Mouse (Mus musculus): ENCODE measurements at regions not wholly inside any gene's neighbourhood (a gene's known extent, or its start where the extent isn't known, plus 50 kb on each side); places are given as distances from the start of the nearest gene placed in this dataset.

DNA sequence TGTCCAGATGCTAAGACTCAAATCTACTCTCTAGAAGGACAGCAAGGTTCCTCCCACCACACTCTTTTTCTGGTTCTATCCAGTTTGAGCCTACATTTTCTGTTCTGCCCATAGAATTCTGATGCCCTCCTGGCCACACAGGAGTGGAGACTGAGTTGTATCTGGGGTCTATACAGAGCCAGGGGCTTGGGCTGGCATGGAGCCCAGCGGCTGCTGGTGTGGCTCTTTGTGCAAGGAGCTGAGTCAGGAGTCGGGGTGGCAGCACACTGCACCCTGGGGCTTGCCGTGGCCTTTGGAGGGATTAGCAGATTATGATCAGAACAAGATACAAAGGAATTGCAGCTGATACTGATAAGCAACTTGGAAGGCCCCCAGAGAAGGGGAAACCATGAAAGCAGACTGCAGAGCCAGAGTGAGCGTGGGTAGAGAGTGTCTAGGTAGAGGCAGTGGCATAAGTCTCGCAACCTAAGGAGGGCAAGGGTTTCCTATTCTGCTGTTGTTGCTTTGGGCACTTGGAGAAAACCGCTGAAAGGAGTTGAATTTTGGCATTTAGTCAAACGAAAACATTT is 348.5 kb downstream of the Pik3r1 start:
- H3K4me2 ChIP-seq (replicated peaks; ENCODE audit: low read depth), result no peak overlapping the region
- H3K27ac ChIP-seq (ENCODE audit: low read depth, low read length), result no peak overlapping the region
- no peaks in the 10 kb centered on the region for H3K9me3 ChIP-seq (ENCODE audit: control insufficient read depth)
- no peaks in the 10 kb centered on the region for H3K4me1 ChIP-seq (replicated peaks; ENCODE audit: control insufficient read depth, insufficient read depth, low read length)
- H3K36me3 ChIP-seq (ENCODE audit: control insufficient read depth, insufficient read depth), result no peaks in the 10 kb centered on the region
- no peak overlapping the region for H3K9ac ChIP-seq (ENCODE audit: low read depth, low read length)
- no peaks in the 10 kb centered on the region for H3K27me3 ChIP-seq (replicated peaks; ENCODE audit: control insufficient read depth, insufficient read depth, low read length)
- no peak for ATAC-seq
- no peak for TF ChIP-seq CTCF (IDR thresholded peaks at IDR 0.05; ENCODE audit: low read depth)
- 82% methylated on average over 7 of the region's 7 CpGs for WGBS
- no peak overlapping the region for H3K4me3 ChIP-seq (ENCODE audit: low read depth, low read length)

GRCm38 (mm10) chr13:101418272-101418671 is 349.7 kb downstream of the Pik3r1 start:
- no peaks in the 10 kb centered on the region for H3K9me3 ChIP-seq (ENCODE audit: control insufficient read depth)
- ATAC-seq, result no peak
- no peaks in the 10 kb centered on the region for H3K27me3 ChIP-seq (replicated peaks; ENCODE audit: control insufficient read depth, insufficient read depth, low read length)
- H3K4me2 ChIP-seq (replicated peaks; ENCODE audit: low read depth), result no peak overlapping the region
- H3K4me3 ChIP-seq (ENCODE audit: low read depth, low read length), result no peak overlapping the region
- no peak overlapping the region for H3K9ac ChIP-seq (ENCODE audit: low read depth, low read length)
- no peak for TF ChIP-seq CTCF (IDR thresholded peaks at IDR 0.05; ENCODE audit: low read depth)
- H3K27ac ChIP-seq (ENCODE audit: low read depth, low read length), result no peak overlapping the region
- WGBS, result 85% methylated on average over 6 of the region's 6 CpGs
- no peaks in the 10 kb centered on the region for H3K36me3 ChIP-seq (ENCODE audit: control insufficient read depth, insufficient read depth)
- no peaks in the 10 kb centered on the region for H3K4me1 ChIP-seq (replicated peaks; ENCODE audit: control insufficient read depth, insufficient read depth, low read length)

DNA sequence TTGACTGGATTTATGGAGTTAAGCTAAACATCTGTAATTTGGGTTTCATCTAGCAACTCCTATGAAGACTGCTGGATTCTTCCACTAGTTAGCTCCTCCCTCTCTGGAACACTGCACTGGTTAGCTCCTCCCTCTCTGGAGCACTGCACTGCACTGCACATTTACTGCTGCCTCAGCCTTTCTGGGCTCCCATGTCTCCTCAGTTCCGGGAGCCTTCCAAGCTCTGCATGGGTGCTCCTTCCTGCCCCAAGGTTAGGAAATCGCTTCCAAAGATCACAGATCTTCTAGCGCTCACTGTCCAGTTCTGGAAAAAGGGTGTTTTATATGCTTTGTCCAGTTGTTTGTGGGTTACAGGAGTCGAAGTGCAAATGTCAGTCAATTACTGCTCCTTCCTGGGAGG is 359.1 kb downstream of the Pik3r1 start:
- H3K4me1 ChIP-seq (replicated peaks; ENCODE audit: control insufficient read depth, insufficient read depth, low read length), result no peaks in the 10 kb centered on the region
- no peaks in the 10 kb centered on the region for H3K36me3 ChIP-seq (ENCODE audit: control insufficient read depth, insufficient read depth)
- no peak overlapping the region for H3K27ac ChIP-seq (ENCODE audit: low read depth, low read length)
- H3K4me2 ChIP-seq (replicated peaks; ENCODE audit: low read depth), result no peak overlapping the region
- TF ChIP-seq CTCF (IDR thresholded peaks at IDR 0.05; ENCODE audit: low read depth), result no peak
- WGBS, result 83% methylated on average over 4 of the region's 4 CpGs
- H3K9ac ChIP-seq (ENCODE audit: low read depth, low read length), result no peak overlapping the region
- H3K4me3 ChIP-seq (ENCODE audit: low read depth, low read length), result no peak overlapping the region
- ATAC-seq, result no peak
- no peaks in the 10 kb centered on the region for H3K27me3 ChIP-seq (replicated peaks; ENCODE audit: control insufficient read depth, insufficient read depth, low read length)
- no peaks in the 10 kb centered on the region for H3K9me3 ChIP-seq (ENCODE audit: control insufficient read depth)

- TF ChIP-seq CTCF (IDR thresholded peaks at IDR 0.05; ENCODE audit: low read depth), result no peak
- Histone ChIP-seq H3K4me1 (replicated peaks; ENCODE audit: control insufficient read depth, insufficient read depth, low read length) (no peaks in the 10 kb centered on the region), H3K27me3 (replicated peaks; ENCODE audit: control insufficient read depth, insufficient read depth, low read length) (no peaks in the 10 kb centered on the region), H3K4me2 (replicated peaks; ENCODE audit: low read depth) (no peak overlapping the region), H3K9me3 (ENCODE audit: control insufficient read depth) (no peaks in the 10 kb centered on the region), H3K9ac (ENCODE audit: low read depth, low read length) (no peak overlapping the region), H3K4me3 (ENCODE audit: low read depth, low read length) (no peak overlapping the region), H3K27ac (ENCODE audit: low read depth, low read length) (no peak overlapping the region), H3K36me3 (ENCODE audit: control insufficient read depth, insufficient read depth) (no peaks in the 10 kb centered on the region)
- ATAC-seq, result no peak
- WGBS, result 98% methylated on average over 1 of the region's 1 CpGs
Observed at GRCm38 (mm10) chr13:101407633-101408032, 360.4 kb downstream of the Pik3r1 start.

- ATAC-seq, result no peak
- Histone ChIP-seq H3K4me1 (replicated peaks; ENCODE audit: control insufficient read depth, insufficient read depth, low read length) (no peaks in the 10 kb centered on the region), H3K27me3 (replicated peaks; ENCODE audit: control insufficient read depth, insufficient read depth, low read length) (no peaks in the 10 kb centered on the region), H3K9ac (ENCODE audit: low read depth, low read length) (no peak overlapping the region), H3K4me2 (replicated peaks; ENCODE audit: low read depth) (no peak overlapping the region), H3K9me3 (ENCODE audit: control insufficient read depth) (no peaks in the 10 kb centered on the region), H3K4me3 (ENCODE audit: low read depth, low read length) (no peak overlapping the region), H3K36me3 (ENCODE audit: control insufficient read depth, insufficient read depth) (no peaks in the 10 kb centered on the region), H3K27ac (ENCODE audit: low read depth, low read length) (no peak overlapping the region)
- TF ChIP-seq CTCF (IDR thresholded peaks at IDR 0.05; ENCODE audit: low read depth), result no peak
- WGBS, result 82% methylated on average over 5 of the region's 5 CpGs
Observed at GRCm38 (mm10) chr13:101373581-101374189, 394.3 kb downstream of the Pik3r1 start.

DNA sequence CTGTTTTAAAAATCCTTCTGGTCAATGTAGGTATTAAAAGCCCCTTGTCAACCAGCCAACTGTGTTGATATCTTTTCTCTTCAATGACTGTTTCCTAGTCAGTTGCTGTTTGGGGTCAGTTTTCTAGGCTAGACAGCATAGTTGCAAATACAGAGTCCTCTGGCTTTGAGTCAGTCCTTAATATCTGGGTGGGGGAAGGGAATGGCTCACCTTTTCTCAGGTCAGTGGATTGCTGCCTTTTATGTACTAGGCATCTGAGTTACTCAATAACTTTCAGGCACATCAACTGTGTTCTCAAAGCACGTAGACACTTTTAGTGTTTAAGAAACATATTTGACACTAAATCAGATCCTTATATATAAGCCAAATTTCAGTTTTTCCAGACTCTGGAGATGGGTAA is 396.1 kb downstream of the Pik3r1 start:
- no peaks in the 10 kb centered on the region for H3K27me3 ChIP-seq (replicated peaks; ENCODE audit: control insufficient read depth, insufficient read depth, low read length)
- no peak for ATAC-seq
- no peaks in the 10 kb centered on the region for H3K9me3 ChIP-seq (ENCODE audit: control insufficient read depth)
- no peaks in the 10 kb centered on the region for H3K4me1 ChIP-seq (replicated peaks; ENCODE audit: control insufficient read depth, insufficient read depth, low read length)
- no peak for TF ChIP-seq CTCF (IDR thresholded peaks at IDR 0.05; ENCODE audit: low read depth)
- H3K27ac ChIP-seq (ENCODE audit: low read depth, low read length), result no peak overlapping the region
- no peak overlapping the region for H3K4me2 ChIP-seq (replicated peaks; ENCODE audit: low read depth)
- no peak overlapping the region for H3K9ac ChIP-seq (ENCODE audit: low read depth, low read length)
- WGBS, result 47% methylated on average over 1 of the region's 1 CpGs
- no peak overlapping the region for H3K4me3 ChIP-seq (ENCODE audit: low read depth, low read length)
- no peaks in the 10 kb centered on the region for H3K36me3 ChIP-seq (ENCODE audit: control insufficient read depth, insufficient read depth)

All from intestine, postnatal 0 days (tissue).